Mouse (Mus musculus): ENCODE measurements around the gene Pdlim3. TPM values are rescaled to one million over a fixed set of nuclear protein-coding genes. Genes with fewer than 3 reads are reported as not detected.
A peak's percentile ranks its signal among the peaks of the same experiment; 100 is the strongest.
"Not testable (repeated sequence)": the region's sequence is repeated elsewhere in the genome, so short reads cannot be mapped to it uniquely, and the experiment has no call there.

Gene Pdlim3
- polyA plus RNA-seq (2014; fragmentation: Nextera tagmentation; extraction: Ambion mirVana) = 2.9 and 3.4 TPM in 2 replicates

DNA sequence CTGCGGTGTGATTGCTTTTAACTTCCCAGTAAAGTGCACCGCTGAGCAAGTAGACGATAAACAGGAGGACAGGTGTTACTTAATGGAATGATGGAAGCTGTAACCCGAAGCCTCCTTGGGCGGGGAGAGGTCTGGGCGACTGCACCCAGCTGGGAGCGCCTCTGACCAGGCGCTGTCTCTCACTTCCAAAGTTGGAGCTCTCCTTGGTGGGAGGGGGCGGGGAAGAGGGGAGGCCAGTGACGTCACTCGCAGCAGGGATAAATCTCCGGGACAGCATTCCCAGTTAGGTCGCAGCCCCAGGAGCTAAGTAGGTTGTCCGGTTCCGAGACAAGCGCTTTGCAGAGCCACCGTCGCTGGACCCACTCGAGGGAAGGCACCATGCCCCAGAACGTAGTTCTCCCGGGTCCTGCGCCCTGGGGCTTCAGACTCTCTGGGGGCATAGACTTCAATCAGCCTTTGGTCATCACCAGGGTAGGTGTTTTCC is at the start of gene Pdlim3:
Gene Pdlim3, plus strand, starts transcription at position 260 of the 484 bp plus-strand sequence.
- Histone ChIP-seq H3K4me3 (ENCODE audit: low read depth, low read length) (peak within 1 kb of the TSS; percentile 24), H3K4me2 (replicated peaks; ENCODE audit: low read depth, low read length) (peak within 1 kb of the TSS; percentile 60), H3K27ac (ENCODE audit: low read depth, low read length) (no peak within 1 kb of the TSS), H3K27me3 (ENCODE audit: control insufficient read depth, insufficient read depth, low read length) (no peaks in the 10 kb centered on the region), H3K9me3 (ENCODE audit: control insufficient read depth, low read length) (no peaks in the 10 kb centered on the region), H3K4me1 (replicated peaks; ENCODE audit: control insufficient read depth, insufficient read depth, low read length) (0 out of 2 replicates have a peak, but pooled peaks cover 3% of the 10 kb centered on the region), H3K36me3 (ENCODE audit: control insufficient read depth, insufficient read depth, low read length) (no peaks in the 10 kb centered on the region), H3K9ac (ENCODE audit: low read depth, low read length) (no peak within 1 kb of the TSS)
- DNase-seq (ENCODE audit: low spot score) (peak; percentile 61), ATAC-seq (ENCODE audit: low FRiP score) (peak; percentile 78)
- 1% methylated on average over 22 of the region's 22 CpGs for WGBS

DNA sequence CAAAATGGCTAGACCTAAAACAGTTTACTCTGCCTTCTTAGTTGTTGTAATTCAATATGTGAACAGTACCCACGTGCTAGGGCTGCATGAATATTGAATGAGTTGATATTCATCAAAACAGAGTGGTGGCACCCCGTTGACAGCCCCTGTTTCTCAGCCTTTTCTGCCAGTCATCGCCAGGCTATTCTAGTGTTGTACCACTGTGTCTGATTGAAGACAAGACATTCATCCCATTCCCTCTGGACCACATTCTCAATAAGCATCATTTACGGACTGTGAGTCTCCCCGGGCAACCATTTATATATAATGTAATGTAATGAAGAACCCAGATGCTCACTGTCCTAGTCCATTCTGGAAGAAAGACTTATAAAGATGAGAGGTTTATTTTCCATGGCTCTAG is 42.0 kb upstream of the Pdlim3 start:
- DNase-seq (ENCODE audit: low spot score) = no peak
- Histone ChIP-seq H3K4me1 (replicated peaks; ENCODE audit: control insufficient read depth, insufficient read depth, low read length) (no peaks in the 10 kb centered on the region), H3K9me3 (ENCODE audit: control insufficient read depth, low read length) (no peaks in the 10 kb centered on the region), H3K4me2 (replicated peaks; ENCODE audit: low read depth, low read length) (no peak overlapping the region), H3K9ac (ENCODE audit: low read depth, low read length) (no peak overlapping the region), H3K4me3 (ENCODE audit: low read depth, low read length) (no peak overlapping the region), H3K27ac (ENCODE audit: low read depth, low read length) (no peak overlapping the region), H3K36me3 (ENCODE audit: control insufficient read depth, insufficient read depth, low read length) (no peaks in the 10 kb centered on the region), H3K27me3 (ENCODE audit: control insufficient read depth, insufficient read depth, low read length) (no peaks in the 10 kb centered on the region)
- WGBS = 64% methylated on average over 5 of the region's 5 CpGs
- ATAC-seq (ENCODE audit: low FRiP score) = no peak

DNA sequence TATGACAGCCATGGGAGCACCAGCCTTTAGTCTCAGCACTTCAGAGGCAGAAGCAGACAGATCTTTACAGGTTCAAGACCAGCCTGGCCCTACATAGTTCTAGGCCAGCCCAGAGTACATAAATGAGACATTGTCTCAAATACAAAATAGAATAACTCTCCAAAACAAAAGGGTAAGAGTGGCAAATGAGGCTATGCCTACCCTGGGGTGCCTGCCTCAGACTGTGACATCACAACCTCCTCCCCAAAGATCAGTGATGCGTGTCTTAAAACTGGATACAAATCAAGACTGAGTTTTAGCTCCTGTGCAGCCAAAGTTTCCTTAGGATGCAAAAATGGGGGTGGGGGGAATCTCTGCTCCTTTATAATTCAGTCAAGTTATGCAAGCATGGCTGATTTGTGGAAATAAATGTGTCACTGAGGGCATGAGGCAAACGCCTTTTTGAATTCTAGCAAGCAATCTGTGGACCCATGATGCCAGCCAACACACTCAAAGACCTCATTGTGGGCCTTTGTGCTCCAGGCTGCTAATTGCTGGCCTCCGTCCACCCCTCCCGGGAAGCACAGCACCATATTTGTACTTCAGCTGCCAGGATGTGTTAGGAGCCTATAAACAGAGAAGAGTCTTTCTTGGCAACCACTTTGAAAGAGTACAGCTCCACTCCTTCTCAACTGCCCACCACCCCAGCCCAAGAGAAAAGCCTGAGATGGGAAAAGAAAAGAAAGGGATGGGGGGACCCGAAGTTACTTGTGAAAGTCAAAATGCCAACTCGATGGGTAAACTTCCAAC is 41.0 kb upstream of the Pdlim3 start:
- H3K27me3 ChIP-seq (ENCODE audit: control insufficient read depth, insufficient read depth, low read length) = no peaks in the 10 kb centered on the region
- H3K4me3 ChIP-seq (ENCODE audit: low read depth, low read length) = no peak overlapping the region
- no peaks in the 10 kb centered on the region for H3K9me3 ChIP-seq (ENCODE audit: control insufficient read depth, low read length)
- H3K4me1 ChIP-seq (replicated peaks; ENCODE audit: control insufficient read depth, insufficient read depth, low read length) = no peaks in the 10 kb centered on the region
- ATAC-seq (ENCODE audit: low FRiP score) (no peak; the same call in 1 of the 2 replicates), DNase-seq (ENCODE audit: low spot score) (no peak)
- WGBS = 73% methylated on average over 6 of the region's 6 CpGs
- H3K4me2 ChIP-seq (replicated peaks; ENCODE audit: low read depth, low read length) = no peak overlapping the region
- no peak overlapping the region for H3K27ac ChIP-seq (ENCODE audit: low read depth, low read length)
- H3K36me3 ChIP-seq (ENCODE audit: control insufficient read depth, insufficient read depth, low read length) = no peaks in the 10 kb centered on the region
- H3K9ac ChIP-seq (ENCODE audit: low read depth, low read length) = no peak overlapping the region

DNA sequence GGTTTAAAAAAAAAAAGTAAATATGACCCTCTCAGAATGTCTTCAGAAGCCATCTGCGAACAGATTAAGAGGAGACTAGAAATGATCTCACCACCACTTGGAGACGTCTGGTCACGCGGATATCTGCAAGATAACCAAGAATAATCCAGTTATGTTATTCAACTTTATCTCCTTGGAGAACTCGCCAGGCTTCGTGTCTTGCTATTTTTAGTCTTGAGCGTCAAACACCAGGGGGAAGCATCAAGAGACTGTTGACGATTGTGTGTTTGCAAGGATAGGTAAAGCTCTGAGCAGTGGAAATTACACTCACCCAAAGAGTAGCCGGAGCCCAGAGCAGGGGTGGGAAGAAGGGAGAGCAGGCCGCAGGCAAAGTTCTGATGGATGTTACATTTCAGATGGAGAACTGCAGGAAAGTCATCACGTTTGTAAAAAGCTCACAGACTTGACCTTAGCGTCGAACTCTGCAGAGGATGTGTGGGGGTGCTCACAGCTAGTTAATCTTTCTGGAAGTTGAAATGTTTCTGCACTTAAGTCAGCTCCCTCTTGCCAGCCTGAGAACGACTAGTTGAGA is 40.3 kb upstream of the Pdlim3 start:
- ATAC-seq (ENCODE audit: low FRiP score) = no peak
- DNase-seq (ENCODE audit: low spot score) = no peak
- Histone ChIP-seq H3K4me3 (ENCODE audit: low read depth, low read length) (no peak overlapping the region), H3K27ac (ENCODE audit: low read depth, low read length) (no peak overlapping the region), H3K4me2 (replicated peaks; ENCODE audit: low read depth, low read length) (no peak overlapping the region), H3K9me3 (ENCODE audit: control insufficient read depth, low read length) (no peaks in the 10 kb centered on the region), H3K27me3 (ENCODE audit: control insufficient read depth, insufficient read depth, low read length) (no peaks in the 10 kb centered on the region), H3K36me3 (ENCODE audit: control insufficient read depth, insufficient read depth, low read length) (no peaks in the 10 kb centered on the region), H3K9ac (ENCODE audit: low read depth, low read length) (no peak overlapping the region), H3K4me1 (replicated peaks; ENCODE audit: control insufficient read depth, insufficient read depth, low read length) (no peaks in the 10 kb centered on the region)
- 84% methylated on average over 14 of the region's 14 CpGs for WGBS

DNA sequence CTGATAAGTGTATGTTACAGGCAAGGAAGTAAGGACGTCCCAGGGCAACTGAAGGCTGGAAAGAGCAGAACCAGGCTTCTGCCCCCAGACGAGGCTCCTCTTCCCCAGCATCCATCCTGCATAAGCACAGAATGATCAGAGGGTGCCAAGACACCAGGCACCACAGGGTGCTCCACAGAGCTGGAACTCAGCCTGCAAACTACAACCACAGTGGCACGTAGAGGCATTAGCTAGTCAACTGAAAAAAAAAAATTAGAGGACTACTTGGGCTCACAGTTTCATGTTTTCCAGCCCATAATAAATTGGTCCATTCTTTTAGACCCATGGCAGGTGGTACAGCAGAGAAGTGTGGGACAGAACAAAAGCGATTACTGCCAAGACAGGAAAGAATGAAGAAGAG is 39.4 kb upstream of the Pdlim3 start:
- no peak overlapping the region for H3K4me3 ChIP-seq (ENCODE audit: low read depth, low read length)
- 88% methylated on average over 4 of the region's 4 CpGs for WGBS
- H3K27ac ChIP-seq (ENCODE audit: low read depth, low read length) = no peak overlapping the region
- no peak overlapping the region for H3K9ac ChIP-seq (ENCODE audit: low read depth, low read length)
- no peaks in the 10 kb centered on the region for H3K36me3 ChIP-seq (ENCODE audit: control insufficient read depth, insufficient read depth, low read length)
- H3K4me1 ChIP-seq (replicated peaks; ENCODE audit: control insufficient read depth, insufficient read depth, low read length) = no peaks in the 10 kb centered on the region
- H3K9me3 ChIP-seq (ENCODE audit: control insufficient read depth, low read length) = no peaks in the 10 kb centered on the region
- DNase-seq (ENCODE audit: low spot score) = no peak
- ATAC-seq (ENCODE audit: low FRiP score) = no peak
- no peak overlapping the region for H3K4me2 ChIP-seq (replicated peaks; ENCODE audit: low read depth, low read length)
- no peaks in the 10 kb centered on the region for H3K27me3 ChIP-seq (ENCODE audit: control insufficient read depth, insufficient read depth, low read length)

DNA sequence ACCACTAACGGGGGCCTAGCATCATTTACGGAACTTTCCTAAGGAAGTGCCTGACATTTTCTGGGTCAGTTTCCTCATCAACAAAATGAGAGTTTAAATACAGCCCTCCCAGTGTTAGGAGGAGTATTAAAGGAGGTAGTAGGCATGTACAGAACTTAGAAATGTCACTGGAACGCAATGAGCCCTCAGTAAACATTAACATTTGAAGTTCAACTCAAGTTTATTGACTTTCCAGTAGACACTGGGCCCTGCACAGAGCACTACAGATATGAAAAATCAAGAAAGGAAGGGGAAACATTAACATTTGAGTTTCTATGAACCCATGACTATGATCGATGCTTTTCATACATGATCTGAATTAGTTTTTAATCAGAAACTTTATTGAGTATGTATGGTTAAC is 30.1 kb upstream of the Pdlim3 start:
- ATAC-seq (ENCODE audit: low FRiP score) = no peak

DNA sequence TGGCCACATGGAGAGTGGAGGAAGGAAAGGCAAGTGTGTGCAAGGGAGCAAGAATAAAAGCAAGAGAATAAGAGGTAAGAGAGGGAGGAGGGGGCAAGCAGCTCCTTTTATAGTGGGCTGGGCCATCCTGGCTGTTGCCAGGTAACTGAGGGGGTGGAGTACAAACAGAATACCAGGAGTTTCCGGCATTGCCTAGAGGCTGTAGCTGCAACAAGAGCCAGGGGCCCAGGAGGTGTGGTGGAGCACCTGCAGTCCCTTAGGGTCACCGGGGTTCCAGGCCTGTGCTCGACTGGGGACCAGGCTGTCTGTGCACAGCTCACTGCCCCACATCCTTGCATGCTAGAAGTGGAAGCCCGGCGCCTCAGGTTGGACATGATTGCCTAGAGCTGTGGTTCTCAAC is 27.5 kb upstream of the Pdlim3 start:
- ATAC-seq (ENCODE audit: low FRiP score) (no peak), DNase-seq (ENCODE audit: low spot score) (no peak)
- 56% methylated on average over 5 of the region's 5 CpGs for WGBS
- H3K4me3 ChIP-seq (ENCODE audit: low read depth, low read length) = no peak overlapping the region
- no peak overlapping the region for H3K4me2 ChIP-seq (replicated peaks; ENCODE audit: low read depth, low read length)
- H3K4me1 ChIP-seq (replicated peaks; ENCODE audit: control insufficient read depth, insufficient read depth, low read length) = no peaks in the 10 kb centered on the region
- H3K27me3 ChIP-seq (ENCODE audit: control insufficient read depth, insufficient read depth, low read length) = no peaks in the 10 kb centered on the region
- H3K9ac ChIP-seq (ENCODE audit: low read depth, low read length) = no peak overlapping the region
- H3K27ac ChIP-seq (ENCODE audit: low read depth, low read length) = no peak overlapping the region
- H3K36me3 ChIP-seq (ENCODE audit: control insufficient read depth, insufficient read depth, low read length) = no peaks in the 10 kb centered on the region
- no peaks in the 10 kb centered on the region for H3K9me3 ChIP-seq (ENCODE audit: control insufficient read depth, low read length)

More for the DNA sequence above, 30.1 kb upstream of the Pdlim3 start:
- H3K9ac ChIP-seq (ENCODE audit: low read depth, low read length) = no peak overlapping the region
- H3K4me1 ChIP-seq (replicated peaks; ENCODE audit: control insufficient read depth, insufficient read depth, low read length) = no peaks in the 10 kb centered on the region
- WGBS = 88% methylated on average over 4 of the region's 4 CpGs
- no peaks in the 10 kb centered on the region for H3K36me3 ChIP-seq (ENCODE audit: control insufficient read depth, insufficient read depth, low read length)
- H3K4me2 ChIP-seq (replicated peaks; ENCODE audit: low read depth, low read length) = no peak overlapping the region
- H3K4me3 ChIP-seq (ENCODE audit: low read depth, low read length) = no peak overlapping the region
- DNase-seq (ENCODE audit: low spot score) = no peak
- no peaks in the 10 kb centered on the region for H3K9me3 ChIP-seq (ENCODE audit: control insufficient read depth, low read length)
- no peaks in the 10 kb centered on the region for H3K27me3 ChIP-seq (ENCODE audit: control insufficient read depth, insufficient read depth, low read length)
- H3K27ac ChIP-seq (ENCODE audit: low read depth, low read length) = no peak overlapping the region

DNA sequence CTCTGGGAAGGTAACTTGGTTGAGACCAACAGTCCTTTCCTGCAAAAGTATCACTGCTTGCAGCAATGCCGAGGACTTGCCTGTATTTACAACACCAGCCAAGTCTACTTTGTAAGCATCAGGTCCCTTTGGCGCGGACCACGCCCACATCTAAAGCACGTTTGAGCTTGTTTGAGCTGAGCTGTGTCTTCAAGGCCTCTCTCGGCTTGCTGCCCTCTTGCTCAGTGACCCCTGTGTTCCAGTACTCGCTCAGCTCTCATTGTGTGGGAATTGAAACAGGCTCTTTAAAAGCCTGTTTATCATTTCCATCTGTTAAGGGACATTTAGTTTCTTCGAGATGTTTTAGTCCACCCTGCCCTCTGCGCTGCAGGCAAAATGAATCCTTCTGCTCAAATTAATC is 26.9 kb upstream of the Pdlim3 start:
- no peak overlapping the region for H3K27ac ChIP-seq (ENCODE audit: low read depth, low read length)
- H3K9me3 ChIP-seq (ENCODE audit: control insufficient read depth, low read length) = no peaks in the 10 kb centered on the region
- no peak overlapping the region for H3K9ac ChIP-seq (ENCODE audit: low read depth, low read length)
- DNase-seq (ENCODE audit: low spot score) (peak; percentile 32), ATAC-seq (ENCODE audit: low FRiP score) (no peak; the same call in 1 of the 2 replicates)
- 35% methylated on average over 9 of the region's 9 CpGs for WGBS
- H3K4me2 ChIP-seq (replicated peaks; ENCODE audit: low read depth, low read length) = no peak overlapping the region
- no peak overlapping the region for H3K4me3 ChIP-seq (ENCODE audit: low read depth, low read length)
- H3K27me3 ChIP-seq (ENCODE audit: control insufficient read depth, insufficient read depth, low read length) = no peaks in the 10 kb centered on the region
- H3K36me3 ChIP-seq (ENCODE audit: control insufficient read depth, insufficient read depth, low read length) = no peaks in the 10 kb centered on the region
- H3K4me1 ChIP-seq (replicated peaks; ENCODE audit: control insufficient read depth, insufficient read depth, low read length) = no peaks in the 10 kb centered on the region

DNA sequence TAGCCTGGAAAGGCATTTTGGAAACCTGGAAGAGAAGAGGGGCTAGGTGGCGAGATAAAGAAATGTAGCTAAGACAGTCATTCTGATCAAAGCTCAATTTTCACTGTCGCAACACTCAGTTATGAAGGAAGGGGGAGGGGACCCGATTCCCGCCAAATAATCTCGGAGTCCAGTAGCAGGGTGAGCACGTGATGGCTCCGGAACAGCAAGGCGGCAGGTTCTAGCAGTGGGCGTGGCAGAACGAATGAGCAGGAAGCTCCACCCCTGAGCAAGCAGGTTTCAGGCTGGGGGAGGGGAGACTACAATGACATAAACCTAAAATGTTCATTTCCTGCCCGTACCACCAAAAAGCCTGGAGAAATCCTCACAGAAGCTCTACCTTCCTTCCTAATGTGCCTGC is 13.7 kb upstream of the Pdlim3 start:
- H3K4me1 ChIP-seq (replicated peaks; ENCODE audit: control insufficient read depth, insufficient read depth, low read length); H3K27me3 ChIP-seq (ENCODE audit: control insufficient read depth, insufficient read depth, low read length); H3K4me3 ChIP-seq (ENCODE audit: low read depth, low read length); H3K9me3 ChIP-seq (ENCODE audit: control insufficient read depth, low read length); H3K4me2 ChIP-seq (replicated peaks; ENCODE audit: low read depth, low read length); H3K9ac ChIP-seq (ENCODE audit: low read depth, low read length); DNase-seq (ENCODE audit: low spot score); H3K36me3 ChIP-seq (ENCODE audit: control insufficient read depth, insufficient read depth, low read length); ATAC-seq (ENCODE audit: low FRiP score); H3K27ac ChIP-seq (ENCODE audit: low read depth, low read length): not testable (repeated sequence)
- 82% methylated on average over 11 of the region's 11 CpGs for WGBS

Measured in hindbrain, embryonic 11.5 days (tissue).